Comparison of ENCODE assay signal across 11 mouse cellular contexts in the genomic region with DNA sequence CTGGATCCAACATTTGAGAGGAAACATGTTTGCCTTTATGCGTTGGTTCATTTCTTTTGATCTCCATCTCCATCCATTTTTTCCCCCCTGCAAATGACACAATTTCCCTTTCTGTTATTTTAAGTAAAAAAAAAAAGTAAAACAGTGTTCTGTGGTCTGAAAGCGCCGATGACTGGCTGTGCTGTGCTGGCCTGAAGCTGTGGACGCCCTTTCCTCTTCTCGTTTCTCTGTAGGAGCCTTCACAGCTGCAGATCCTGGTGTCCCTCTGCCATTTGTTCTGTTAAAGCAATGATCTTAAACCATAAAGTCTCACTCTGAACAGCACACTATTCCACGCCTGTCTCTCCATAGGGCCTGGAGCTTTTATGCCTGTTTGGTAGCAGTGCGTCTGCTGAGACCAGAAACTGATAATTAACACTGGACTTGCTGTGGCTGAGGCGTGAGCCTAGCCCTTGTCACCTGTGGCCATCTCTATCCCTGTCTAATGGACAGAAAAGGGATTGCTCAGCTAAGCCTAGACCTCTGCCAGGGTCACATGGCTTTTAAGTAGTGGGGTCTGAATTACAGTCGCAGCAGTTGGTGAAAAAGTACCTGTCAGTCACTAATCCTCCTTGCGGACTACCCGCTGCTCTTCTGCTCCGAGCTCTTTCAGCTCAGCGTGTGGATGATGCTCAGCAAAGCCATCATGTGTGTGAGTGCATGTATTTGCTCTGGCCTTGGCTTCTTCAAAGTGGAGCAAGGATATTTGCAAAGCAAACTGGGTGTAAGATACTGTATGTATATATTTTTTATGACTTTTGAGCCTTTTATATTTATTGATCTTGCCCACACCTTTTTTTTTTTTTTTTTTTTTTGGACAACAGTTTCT. TPM values are rescaled to one million over a fixed set of nuclear protein-coding genes. Genes with fewer than 3 reads are reported as not detected.
A peak's percentile ranks its signal among the peaks of the same experiment; 100 is the strongest.
DNase-seq lines count a peak whose midpoint lies in the region; ATAC-seq and TF ChIP-seq lines count a peak whose summit lies in the region.
"Had no signal": no experiment of that assay in that cellular context is flagged by ENCODE, and none has a peak within 500 bp of the region (broad histone marks: within the 10 kb centered on the region; RNA-seq: fewer than 3 reads in every experiment).

No protein-coding gene starts in this region.

- no peaks in the 10 kb centered on the region for H3K27me3 ChIP-seq in forebrain, embryonic 16.5 days (replicated peaks; ENCODE audit: control insufficient read depth, insufficient read depth, low read length)
- no peaks in the 10 kb centered on the region for H3K27me3 ChIP-seq in forebrain, embryonic 11.5 days (ENCODE audit: control insufficient read depth, insufficient read depth, low read length)
- H3K27me3 ChIP-seq in intestine, embryonic 14.5 days (replicated peaks; ENCODE audit: control insufficient read depth, insufficient read depth, low read length), result no peaks in the 10 kb centered on the region
- no peaks in the 10 kb centered on the region for H3K27me3 ChIP-seq in intestine, postnatal 0 days (replicated peaks; ENCODE audit: control insufficient read depth, insufficient read depth, low read length)
- no peaks in the 10 kb centered on the region for H3K27me3 ChIP-seq in stomach, postnatal 0 days (ENCODE audit: control insufficient read depth, insufficient read depth, low read length)

- no peak overlapping the region for H3K4me2 ChIP-seq in forebrain, embryonic 16.5 days (ENCODE audit: low read length)
- no peak overlapping the region for H3K4me2 ChIP-seq in forebrain, embryonic 11.5 days (ENCODE audit: low read depth, low read length, severe bottlenecking)
- H3K4me2 ChIP-seq in intestine, embryonic 14.5 days (ENCODE audit: low read length), result no peak overlapping the region
- H3K4me2 ChIP-seq in intestine, postnatal 0 days (replicated peaks; ENCODE audit: low read depth), result no peak overlapping the region
- H3K4me2 ChIP-seq in stomach, postnatal 0 days (replicated peaks; ENCODE audit: low read depth), result no peak overlapping the region

- no peaks in the 10 kb centered on the region for H3K9me3 ChIP-seq in forebrain, embryonic 16.5 days (ENCODE audit: control insufficient read depth, low read length)
- no peaks in the 10 kb centered on the region for H3K9me3 ChIP-seq in forebrain, embryonic 11.5 days (ENCODE audit: control insufficient read depth, low read length)
- H3K9me3 ChIP-seq in intestine, embryonic 14.5 days (ENCODE audit: control insufficient read depth, low read length), result no peaks in the 10 kb centered on the region
- no peaks in the 10 kb centered on the region for H3K9me3 ChIP-seq in intestine, postnatal 0 days (ENCODE audit: control insufficient read depth)
- H3K9me3 ChIP-seq in stomach, postnatal 0 days (ENCODE audit: control insufficient read depth, low read length), result no peaks in the 10 kb centered on the region
- H3K9me3 ChIP-seq: G1E had no signal

- no peak overlapping the region for H3K9ac ChIP-seq in forebrain, embryonic 16.5 days (replicated peaks; ENCODE audit: low read depth, low read length)
- no peak overlapping the region for H3K9ac ChIP-seq in forebrain, embryonic 11.5 days (ENCODE audit: low read length)
- H3K9ac ChIP-seq in intestine, embryonic 14.5 days (ENCODE audit: low read length), result no peak overlapping the region
- no peak overlapping the region for H3K9ac ChIP-seq in intestine, postnatal 0 days (ENCODE audit: low read depth, low read length)
- no peak overlapping the region for H3K9ac ChIP-seq in stomach, postnatal 0 days (ENCODE audit: low read length)

- H3K4me1 ChIP-seq in forebrain, embryonic 16.5 days (replicated peaks; ENCODE audit: control insufficient read depth, insufficient read depth, low read length), result peaks cover 22% of the 10 kb centered on the region
- H3K4me1 ChIP-seq in forebrain, embryonic 11.5 days (replicated peaks; ENCODE audit: control insufficient read depth, insufficient read depth, low read length), result no peaks in the 10 kb centered on the region
- H3K4me1 ChIP-seq in intestine, embryonic 14.5 days (replicated peaks; ENCODE audit: control insufficient read depth, insufficient read depth, low read length), result no peaks in the 10 kb centered on the region
- H3K4me1 ChIP-seq in intestine, postnatal 0 days (replicated peaks; ENCODE audit: control insufficient read depth, insufficient read depth, low read length), result no peaks in the 10 kb centered on the region
- peaks cover 5% of the 10 kb centered on the region; the same call in 1 of the 2 replicates for H3K4me1 ChIP-seq in stomach, postnatal 0 days (replicated peaks; ENCODE audit: control insufficient read depth, insufficient read depth)

- no peak for DNase-seq in forebrain, embryonic 11.5 days (ENCODE audit: low spot score)
- DNase-seq in intestine, embryonic 14.5 days (ENCODE audit: low spot score), result peak; percentile 47
- DNase-seq in stomach, postnatal 0 days (ENCODE audit: low spot score), result peak; percentile 7
- DNase-seq in c-Kit-positive CD71-positive TER-119-positive erythroid progenitor cells, embryonic 14.5 days (ENCODE audit: low spot score), result no peak
- no peak for DNase-seq in frontal cortex, postnatal 14 days (ENCODE audit: low spot score in 2 of 2)
- DNase-seq: cerebellum, adult 9-10 months; right cerebral cortex, adult 18-20 months had no signal

- WGBS in forebrain, embryonic 16.5 days, result 63% methylated on average over 13 of the region's 13 CpGs
- WGBS in forebrain, embryonic 11.5 days, result 62% methylated on average over 13 of the region's 13 CpGs
- WGBS in intestine, embryonic 14.5 days, result 67% methylated on average over 13 of the region's 13 CpGs
- 71% methylated on average over 13 of the region's 13 CpGs for WGBS in intestine, postnatal 0 days
- 72% methylated on average over 13 of the region's 13 CpGs for WGBS in stomach, postnatal 0 days

- H3K4me3 ChIP-seq in forebrain, embryonic 16.5 days (replicated peaks; ENCODE audit: low read length), result no peak overlapping the region
- no peak overlapping the region for H3K4me3 ChIP-seq in forebrain, embryonic 11.5 days (ENCODE audit: low read depth, low read length)
- H3K4me3 ChIP-seq in intestine, embryonic 14.5 days (ENCODE audit: low read depth, low read length), result no peak overlapping the region
- H3K4me3 ChIP-seq in intestine, postnatal 0 days (ENCODE audit: low read depth, low read length), result no peak overlapping the region
- H3K4me3 ChIP-seq in stomach, postnatal 0 days (ENCODE audit: low read depth, low read length), result no peak overlapping the region

- TF ChIP-seq CTCF in intestine, postnatal 0 days (IDR thresholded peaks at IDR 0.05; ENCODE audit: low read depth), result no peak
- TF ChIP-seq CTCF in stomach, postnatal 0 days (IDR thresholded peaks at IDR 0.05; ENCODE audit: low read depth), result no peak

- TF ChIP-seq EP300 in stomach, postnatal 0 days (optimal IDR thresholded peaks at IDR 0.05), result no peak

- ATAC-seq in forebrain, embryonic 16.5 days, result peak; percentile 18; the same call in 1 of the 2 replicates
- ATAC-seq in forebrain, embryonic 11.5 days (replicated peaks; ENCODE audit: low FRiP score), result no peak; the same call in 1 of the 2 replicates
- no peak for ATAC-seq in intestine, embryonic 14.5 days (replicated peaks; ENCODE audit: low FRiP score, low TSS enrichment, low read depth)
- no peak for ATAC-seq in intestine, postnatal 0 days
- peak; percentile 30; the same call in 1 of the 2 replicates for ATAC-seq in megakaryocyte, adult 5-6 weeks (ENCODE audit: poor library complexity, severe bottlenecking)
- no peak for ATAC-seq in stomach, postnatal 0 days (ENCODE audit: low FRiP score, low TSS enrichment)

- H3K36me3 ChIP-seq in forebrain, embryonic 16.5 days (ENCODE audit: control insufficient read depth, insufficient read depth), result no peaks in the 10 kb centered on the region
- no peaks in the 10 kb centered on the region for H3K36me3 ChIP-seq in forebrain, embryonic 11.5 days (ENCODE audit: control insufficient read depth, insufficient read depth, low read length)
- no peaks in the 10 kb centered on the region for H3K36me3 ChIP-seq in intestine, embryonic 14.5 days (ENCODE audit: control insufficient read depth, insufficient read depth, low read length)
- no peaks in the 10 kb centered on the region for H3K36me3 ChIP-seq in intestine, postnatal 0 days (ENCODE audit: control insufficient read depth, insufficient read depth)
- no peaks in the 10 kb centered on the region for H3K36me3 ChIP-seq in stomach, postnatal 0 days (ENCODE audit: control insufficient read depth, insufficient read depth, low read length)
- H3K36me3 ChIP-seq: G1E had no signal

- H3K27ac ChIP-seq in forebrain, embryonic 16.5 days (ENCODE audit: low read length), result no peak overlapping the region
- H3K27ac ChIP-seq in forebrain, embryonic 11.5 days (ENCODE audit: low read depth, low read length), result no peak overlapping the region
- H3K27ac ChIP-seq in intestine, embryonic 14.5 days (ENCODE audit: low read depth), result no peak overlapping the region
- H3K27ac ChIP-seq in intestine, postnatal 0 days (ENCODE audit: low read depth, low read length), result no peak overlapping the region
- H3K27ac ChIP-seq in stomach, postnatal 0 days (replicated peaks), result no peak overlapping the region

RNA-seq across cellular contexts. Expression of gene Eepd1, which starts 9.2 kb away (rescaled TPM):
- polyA plus RNA-seq in forebrain, embryonic 16.5 days (2015; fragmentation: Nextera tagmentation; extraction: Ambion mirVana), result 12.4 and 17.7 TPM in 2 replicates
- polyA plus RNA-seq in forebrain, embryonic 11.5 days (2014; fragmentation: Nextera tagmentation; extraction: Ambion mirVana), result 9.2 and 10.3 TPM in 2 replicates
- polyA plus RNA-seq in intestine, embryonic 14.5 days (2014; fragmentation: Nextera tagmentation; extraction: Ambion mirVana), result 5.5 and 6.0 TPM in 2 replicates
- 26.1 and 27.4 TPM in 2 replicates for polyA plus RNA-seq in intestine, postnatal 0 days (2015; fragmentation: Nextera tagmentation; extraction: Ambion mirVana)
- total RNA-seq in megakaryocyte, adult 5-6 weeks (2015), result 7.0 and 7.4 TPM in 2 replicates
- 16.9 and 20.5 TPM in 2 replicates for total RNA-seq in megakaryocyte, adult 5-6 weeks (2017)
- 16.8 and 17.8 TPM in 2 replicates for polyA plus RNA-seq in stomach, postnatal 0 days (2015; fragmentation: Nextera tagmentation; extraction: Ambion mirVana)
- polyA plus RNA-seq: G1E had no signal

Comparison
In these comparisons a context has a peak if more than half of its experiments do, and no peak if none do; other contexts are left out.
1. ATAC-seq: peak in forebrain, embryonic 16.5 days (single experiment) and megakaryocyte, adult 5-6 weeks (single experiment); none in forebrain, embryonic 11.5 days (single experiment), intestine, embryonic 14.5 days (single experiment), intestine, postnatal 0 days (single experiment) and stomach, postnatal 0 days (single experiment).
2. DNase-seq: peak in intestine, embryonic 14.5 days (single experiment) and stomach, postnatal 0 days (single experiment); none in forebrain, embryonic 11.5 days (single experiment), c-Kit-positive CD71-positive TER-119-positive erythroid progenitor cells, embryonic 14.5 days (single experiment) and frontal cortex, postnatal 14 days (0 of 2).